Mouse (Mus musculus) heart, embryonic 11.5 days (tissue): Measurements from ENCODE around the gene Trip11. TPM values are rescaled to one million over a fixed set of nuclear protein-coding genes. Genes with fewer than 3 reads are reported as not detected.

Experiments
- ATAC-seq: fragments of 200-750 bp; cut with Nextera tagmentation; replicated peaks from 2 replicates; pipeline ENCODE4 v1.8.0; 2017; ENCODE audit warnings: moderate library complexity; ENCODE audit not compliant: insufficient number of reproducible peaks, low FRiP score, low TSS enrichment
- H3K27ac ChIP-seq: fragments of 300-500 bp; sonication (generic); 2 replicates; pipeline ENCODE4 v1.5.1; 2014; ENCODE audit warnings: mild to moderate bottlenecking, low read depth, low read length
- H3K27me3 ChIP-seq: fragments of 300-500 bp; sonication (generic); 2 replicates; pipeline ENCODE4 v1.6.1; 2014; ENCODE audit warnings: mild to moderate bottlenecking, low read length, mixed read lengths; ENCODE audit not compliant: control insufficient read depth, insufficient read depth
- H3K36me3 ChIP-seq: fragments of 300-500 bp; sonication (generic); 2 replicates; pipeline ENCODE4 v1.6.1; 2014; ENCODE audit warnings: mild to moderate bottlenecking, low read length, moderate library complexity, mixed read lengths; ENCODE audit not compliant: control insufficient read depth, insufficient read depth
- H3K4me1 ChIP-seq: fragments of 300-500 bp; sonication (generic); 2 replicates; pipeline ENCODE4 v1.6.1; 2014; ENCODE audit warnings: low read length; ENCODE audit not compliant: control insufficient read depth, insufficient read depth
- H3K4me2 ChIP-seq: fragments of 300-500 bp; sonication (generic); 2 replicates; pipeline ENCODE4 v1.6.1; 2014; ENCODE audit warnings: mild to moderate bottlenecking, moderate library complexity
- H3K4me3 ChIP-seq: fragments of 300-500 bp; sonication (generic); 2 replicates; pipeline ENCODE4 v1.5.1; 2014; ENCODE audit warnings: low read depth, low read length
- H3K9ac ChIP-seq: fragments of 300-500 bp; sonication (generic); 2 replicates; pipeline ENCODE4 v1.6.1; 2014; ENCODE audit warnings: mild to moderate bottlenecking, low read depth, low read length, moderate library complexity
- H3K9me3 ChIP-seq: fragments of 300-500 bp; sonication (generic); replicated peaks from 2 replicates; pipeline ENCODE4 v1.6.1; 2016; ENCODE audit warnings: low read length; ENCODE audit not compliant: control insufficient read depth
- WGBS: fragments of 180-500 bp; shearing (Covaris S2); extraction: QIAGEN DNeasy Blood & Tissue Kit; methylation state at CpG from one replicate; pipeline ENCODE4 v1.1.7; 2014; ENCODE audit not compliant: insufficient replicate concordance; 5-methylcytosine and 5-hydroxymethylcytosine counted together
- polyA plus RNA-seq: library from polyadenylated mRNA; unstranded; fragments of >200 nt; fragmentation: Nextera tagmentation; extraction: Ambion mirVana; gene quantifications from 2 replicates; pipeline ENCODE4 v1.2.1, GENCODE M21; 2014

Gene Trip11
- polyA plus RNA-seq, 1 experiment from 2014 or later: 25.5 TPM

- H3K27ac ChIP-seq: no peak overlapping the region
- H3K9ac ChIP-seq: no peak overlapping the region
- no peak overlapping the region for H3K4me3 ChIP-seq
- peaks cover 26% of the 10 kb centered on the region for H3K36me3 ChIP-seq
- 91% methylated on average over 3 of the region's 3 CpGs for WGBS
- H3K27me3 ChIP-seq: no peaks in the 10 kb centered on the region
- H3K4me1 ChIP-seq: no peaks in the 10 kb centered on the region
- no peak for ATAC-seq
- no peaks in the 10 kb centered on the region for H3K9me3 ChIP-seq
- no peak overlapping the region for H3K4me2 ChIP-seq
Measured at GRCm38 (mm10) chr12:101889351-101889750, 23.7 kb downstream of the Trip11 start.

GRCm38 (mm10) chr12:101888312-101888711, 24.8 kb downstream of the Trip11 start:
- no peak overlapping the region for H3K4me2 ChIP-seq
- H3K27me3 ChIP-seq: no peaks in the 10 kb centered on the region
- ATAC-seq: no peak
- no peak overlapping the region for H3K9ac ChIP-seq
- H3K9me3 ChIP-seq: no peaks in the 10 kb centered on the region
- peaks cover 29% of the 10 kb centered on the region for H3K36me3 ChIP-seq
- H3K4me1 ChIP-seq: no peaks in the 10 kb centered on the region
- 85% methylated on average over 2 of the region's 2 CpGs for WGBS
- H3K27ac ChIP-seq: no peak overlapping the region
- no peak overlapping the region for H3K4me3 ChIP-seq

GRCm38 (mm10) chr12:101884926-101885325, 28.1 kb downstream of the Trip11 start:
- H3K4me1 ChIP-seq: no peaks in the 10 kb centered on the region
- no peak overlapping the region for H3K4me2 ChIP-seq
- H3K4me3 ChIP-seq: no peak overlapping the region
- no peaks in the 10 kb centered on the region for H3K9me3 ChIP-seq
- no peaks in the 10 kb centered on the region for H3K27me3 ChIP-seq
- peaks cover 20% of the 10 kb centered on the region for H3K36me3 ChIP-seq
- no peak for ATAC-seq
- H3K9ac ChIP-seq: no peak overlapping the region
- no peak overlapping the region for H3K27ac ChIP-seq
- 94% methylated on average over 7 of the region's 7 CpGs for WGBS

- no peak for ATAC-seq
- peaks cover 11% of the 10 kb centered on the region; the same call in 1 of the 2 replicates for H3K36me3 ChIP-seq
- 89% methylated on average over 2 of the region's 2 CpGs for WGBS
Measured at GRCm38 (mm10) chr12:101876374-101876773, 36.7 kb downstream of the Trip11 start.

GRCm38 (mm10) chr12:101875107-101875506, 38.0 kb downstream of the Trip11 start:
- no peak for ATAC-seq
- Histone ChIP-seq H3K4me1 (no peaks in the 10 kb centered on the region), H3K9ac (no peak overlapping the region), H3K9me3 (no peaks in the 10 kb centered on the region), H3K27ac (no peak overlapping the region), H3K27me3 (no peaks in the 10 kb centered on the region), H3K36me3 (peaks cover 11% of the 10 kb centered on the region; the same call in 1 of the 2 replicates), H3K4me3 (no peak overlapping the region), H3K4me2 (no peak overlapping the region)
- WGBS: 67% methylated on average over 1 of the region's 1 CpGs

More at GRCm38 (mm10) chr12:101876374-101876773, 36.7 kb downstream of the Trip11 start:
- no peaks in the 10 kb centered on the region for H3K27me3 ChIP-seq
- no peaks in the 10 kb centered on the region for H3K4me1 ChIP-seq
- H3K4me3 ChIP-seq: no peak overlapping the region
- no peak overlapping the region for H3K9ac ChIP-seq
- no peak overlapping the region for H3K27ac ChIP-seq
- no peaks in the 10 kb centered on the region for H3K9me3 ChIP-seq
- no peak overlapping the region for H3K4me2 ChIP-seq

DNA sequence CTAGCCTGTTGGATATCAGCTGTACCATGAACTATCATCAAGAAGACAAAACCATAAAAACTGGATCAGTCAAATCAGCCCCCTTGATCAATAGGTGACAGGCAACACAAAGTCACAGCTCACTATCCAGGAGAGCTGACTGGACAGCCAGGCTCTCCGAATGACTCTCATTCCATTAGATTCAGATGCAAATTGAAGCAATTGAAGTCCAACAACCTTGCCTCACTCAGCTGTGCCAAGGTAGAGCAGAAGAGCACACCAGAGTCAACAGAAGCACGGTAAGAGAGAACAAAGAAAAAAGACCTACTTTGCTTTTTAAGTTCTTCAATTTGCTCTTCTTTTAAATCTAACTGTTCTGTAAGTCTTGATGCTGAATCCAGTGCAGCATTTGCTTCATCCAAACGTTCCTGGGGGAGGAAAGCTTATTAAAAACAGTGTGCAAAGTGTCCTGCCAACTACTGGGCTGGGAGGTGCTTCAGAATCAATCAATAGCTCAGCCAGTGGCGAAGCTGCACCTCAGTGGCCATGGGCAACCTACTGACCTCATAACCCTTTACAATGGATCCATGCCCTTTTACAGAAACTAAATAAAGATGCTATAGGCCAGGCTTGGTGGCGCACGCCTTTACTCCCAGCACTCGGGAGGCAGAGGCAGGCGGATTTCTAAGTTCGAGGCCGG, 50.6 kb downstream of the Trip11 start:
- 90% methylated on average over 10 of the region's 10 CpGs for WGBS

GRCm38 (mm10) chr12:101860256-101860655, 52.8 kb downstream of the Trip11 start:
- 95% methylated on average over 1 of the region's 1 CpGs for WGBS
- Histone ChIP-seq H3K4me1 (no peaks in the 10 kb centered on the region), H3K4me3 (no peak overlapping the region), H3K36me3 (peaks cover 3% of the 10 kb centered on the region), H3K9ac (no peak overlapping the region), H3K4me2 (no peak overlapping the region), H3K27ac (no peak overlapping the region), H3K27me3 (no peaks in the 10 kb centered on the region), H3K9me3 (no peaks in the 10 kb centered on the region)
- ATAC-seq: no peak

More for the DNA sequence above, 50.6 kb downstream of the Trip11 start:
- Histone ChIP-seq H3K27ac (no peak overlapping the region), H3K9me3 (no peaks in the 10 kb centered on the region), H3K4me3 (no peak overlapping the region), H3K27me3 (no peaks in the 10 kb centered on the region), H3K4me1 (no peaks in the 10 kb centered on the region), H3K36me3 (peaks cover 3% of the 10 kb centered on the region; the same call in 1 of the 2 replicates), H3K9ac (no peak overlapping the region), H3K4me2 (no peak overlapping the region)
- no peak for ATAC-seq

DNA sequence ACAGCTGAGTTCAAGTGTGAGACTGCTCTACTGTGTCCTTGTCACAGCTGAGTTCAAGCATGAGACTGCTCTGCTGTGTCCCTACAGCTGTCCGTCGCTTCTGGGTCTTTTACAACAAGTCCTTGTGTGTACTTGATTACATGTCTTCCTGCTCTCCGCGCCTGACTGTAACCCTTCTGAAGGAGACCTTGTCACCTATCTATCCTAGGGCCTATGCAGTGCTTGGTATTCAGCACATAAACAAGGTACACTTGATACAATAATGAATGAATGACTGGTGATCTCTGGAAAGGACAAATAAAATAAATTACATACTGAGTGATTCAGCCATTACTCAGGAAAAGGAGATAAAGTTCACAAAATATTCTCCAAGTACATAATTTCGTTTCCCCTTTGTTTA, 55.1 kb downstream of the Trip11 start:
- 71% methylated on average over 5 of the region's 5 CpGs for WGBS
- ATAC-seq: no peak

DNA sequence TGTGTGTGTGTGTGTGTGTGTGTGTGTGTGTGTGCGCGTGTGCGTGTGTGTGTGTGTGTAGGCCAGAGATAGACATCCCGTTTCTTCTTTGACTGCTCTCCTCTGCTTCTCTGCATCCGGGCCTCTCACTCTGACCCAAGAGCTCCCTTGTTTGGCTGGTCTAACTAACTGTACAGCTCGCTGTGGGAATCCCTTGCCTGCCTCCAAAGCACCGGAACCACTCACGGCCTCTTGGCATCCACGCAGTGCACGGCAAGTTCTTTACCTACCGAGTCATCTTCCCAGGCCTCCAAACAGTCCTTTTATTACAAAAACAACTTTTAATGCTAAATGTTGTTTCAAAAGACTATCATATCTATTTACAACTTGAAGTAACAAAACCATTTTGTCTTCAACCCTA, 58.7 kb downstream of the Trip11 start:
- no peak for ATAC-seq
- no peak overlapping the region for H3K4me3 ChIP-seq
- no peaks in the 10 kb centered on the region; the same call in 1 of the 2 replicates for H3K36me3 ChIP-seq
- 92% methylated on average over 11 of the region's 11 CpGs for WGBS
- no peaks in the 10 kb centered on the region for H3K27me3 ChIP-seq
- H3K9ac ChIP-seq: no peak overlapping the region
- H3K4me2 ChIP-seq: no peak overlapping the region
- H3K27ac ChIP-seq: no peak overlapping the region
- H3K4me1 ChIP-seq: peaks cover 8% of the 10 kb centered on the region
- no peaks in the 10 kb centered on the region for H3K9me3 ChIP-seq

More for the DNA sequence above, 55.1 kb downstream of the Trip11 start:
- Histone ChIP-seq H3K27me3 (no peaks in the 10 kb centered on the region), H3K36me3 (peaks cover 3% of the 10 kb centered on the region), H3K4me3 (no peak overlapping the region), H3K27ac (no peak overlapping the region), H3K4me1 (no peaks in the 10 kb centered on the region), H3K9me3 (no peaks in the 10 kb centered on the region), H3K4me2 (no peak overlapping the region), H3K9ac (no peak overlapping the region)
